Comparison of ENCODE assay signal across 27 mouse cellular contexts in the genomic region with DNA sequence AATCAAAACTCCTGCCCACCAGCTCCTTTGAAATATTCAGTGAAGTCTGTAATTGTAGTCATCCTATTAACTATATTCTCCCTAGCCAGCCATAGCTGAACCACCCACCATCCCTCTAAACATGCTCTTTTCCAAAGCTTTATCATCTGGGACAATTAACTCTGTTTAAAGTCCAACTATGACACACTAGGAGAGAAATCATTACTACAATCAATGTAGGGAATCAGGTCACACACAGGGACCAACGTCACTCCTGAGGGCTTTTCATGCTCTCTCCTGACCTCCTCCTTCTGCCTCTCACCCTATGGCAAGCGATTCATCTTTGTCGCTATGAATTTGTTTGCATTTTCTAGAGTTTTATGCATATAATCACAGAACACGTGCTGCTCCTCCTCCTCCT. TPM values are rescaled to one million over a fixed set of nuclear protein-coding genes. Genes with fewer than 3 reads are reported as not detected.
"Had no signal": no experiment of that assay in that cellular context is flagged by ENCODE, and none has a peak within 500 bp of the region (broad histone marks: within the 10 kb centered on the region; RNA-seq: fewer than 3 reads in every experiment).

No protein-coding gene starts in this region.

- H3K27me3 ChIP-seq: heart, embryonic 13.5 days; heart, embryonic 15.5 days; hindbrain, embryonic 13.5 days; hindbrain, embryonic 15.5 days; limb, embryonic 13.5 days; limb, embryonic 15.5 days; liver, embryonic 13.5 days had no signal

- H3K4me3 ChIP-seq: heart, adult 2 months; heart, embryonic 13.5 days; heart, embryonic 15.5 days; hindbrain, embryonic 10.5 days; hindbrain, embryonic 13.5 days; hindbrain, embryonic 15.5 days; layer of hippocampus, adult 2 months; limb, embryonic 13.5 days; limb, embryonic 15.5 days; liver, embryonic 13.5 days had no signal

- H3K9ac ChIP-seq: forebrain, postnatal 0 days; heart, embryonic 13.5 days; heart, embryonic 15.5 days; hindbrain, embryonic 13.5 days; hindbrain, embryonic 15.5 days; limb, embryonic 13.5 days; limb, embryonic 15.5 days; liver, embryonic 13.5 days had no signal

- DNase-seq: forebrain, postnatal 0 days; gastrocnemius, postnatal 14 days; gastrocnemius, postnatal 36 days; heart, adult 11 months; heart, adult 2 months; heart, postnatal 14 days; heart, postnatal 4 days; kidney, adult 18-20 months; kidney, adult 8-10 months; kidney, postnatal 10 days; kidney, postnatal 25 days; kidney, postnatal 4 days; left cerebral cortex, postnatal 4 days; liver, embryonic 13.5 days had no signal

- H3K27ac ChIP-seq: heart, adult 2 months; heart, embryonic 13.5 days; heart, embryonic 15.5 days; hindbrain, embryonic 10.5 days; hindbrain, embryonic 13.5 days; hindbrain, embryonic 15.5 days; hindbrain, postnatal 0 days; layer of hippocampus, adult 2 months; limb, embryonic 13.5 days; limb, embryonic 15.5 days; liver, embryonic 13.5 days had no signal

- H3K4me2 ChIP-seq: heart, embryonic 11.5 days; heart, embryonic 13.5 days; heart, embryonic 15.5 days; hindbrain, embryonic 13.5 days; hindbrain, embryonic 15.5 days; limb, embryonic 13.5 days; limb, embryonic 15.5 days; liver, embryonic 13.5 days had no signal

- H3K36me3 ChIP-seq: heart, embryonic 13.5 days; heart, embryonic 15.5 days; hindbrain, embryonic 10.5 days; hindbrain, embryonic 13.5 days; hindbrain, embryonic 15.5 days; limb, embryonic 13.5 days; limb, embryonic 15.5 days; liver, embryonic 13.5 days had no signal

- H3K4me1 ChIP-seq: heart, embryonic 13.5 days; heart, embryonic 15.5 days; hindbrain, embryonic 10.5 days; hindbrain, embryonic 13.5 days; hindbrain, embryonic 15.5 days; limb, embryonic 13.5 days; limb, embryonic 15.5 days; liver, embryonic 13.5 days had no signal

- ATAC-seq: forebrain, postnatal 0 days; hindbrain, postnatal 0 days had no signal

- H3K9me3 ChIP-seq: heart, embryonic 13.5 days; heart, embryonic 15.5 days; hindbrain, embryonic 10.5 days; hindbrain, embryonic 13.5 days; hindbrain, embryonic 15.5 days; limb, embryonic 13.5 days; limb, embryonic 15.5 days; liver, embryonic 13.5 days had no signal

RNA-seq across cellular contexts. Expression of gene B3gnt7, which starts 15.2 kb away (rescaled TPM):
- total RNA-seq: gastrocnemius, adult 18-20 months; gastrocnemius, adult 8-10 months; gastrocnemius, postnatal 36 days; liver, adult 2 months had no signal
